Mouse (Mus musculus) midbrain, embryonic 13.5 days (tissue): ENCODE results near the gene St3gal4. TPM values are rescaled to one million over a fixed set of nuclear protein-coding genes. Genes with fewer than 3 reads are reported as not detected.
"Not testable (repeated sequence)": the region's sequence is repeated elsewhere in the genome, so short reads cannot be mapped to it uniquely, and the experiment has no call there.

Source experiments
- ATAC-seq: fragments of 200-750 bp; cut with Nextera tagmentation; 2 replicates; pipeline ENCODE4 v1.8.0; 2017; ENCODE audit warnings: mild to moderate bottlenecking, moderate TSS enrichment, moderate library complexity
- H3K27ac ChIP-seq: fragments of 300-500 bp; sonication (generic); 2 replicates; pipeline ENCODE4 v1.5.1; 2015; ENCODE audit warnings: inconsistent platforms, mild to moderate bottlenecking, moderate library complexity
- H3K27me3 ChIP-seq: fragments of 300-500 bp; sonication (generic); 2 replicates; pipeline ENCODE4 v1.6.1; 2015; ENCODE audit warnings: mild to moderate bottlenecking, inconsistent platforms
- H3K36me3 ChIP-seq: fragments of 300-500 bp; sonication (generic); 2 replicates; pipeline ENCODE4 v1.6.1; 2015; ENCODE audit warnings: mild to moderate bottlenecking, inconsistent platforms
- H3K4me1 ChIP-seq: fragments of 300-500 bp; sonication (generic); replicated peaks from 2 replicates; pipeline ENCODE4 v1.6.1; 2015; ENCODE audit warnings: inconsistent platforms
- H3K4me2 ChIP-seq: fragments of 300-500 bp; sonication (generic); replicated peaks from 2 replicates; pipeline ENCODE4 v1.6.1; 2015; ENCODE audit warnings: moderate library complexity, mild to moderate bottlenecking, inconsistent platforms
- H3K4me3 ChIP-seq: fragments of 300-500 bp; sonication (generic); replicated peaks from 2 replicates; pipeline ENCODE4 v1.5.1; 2015; ENCODE audit warnings: mild to moderate bottlenecking, inconsistent platforms
- H3K9ac ChIP-seq: fragments of 300-500 bp; sonication (generic); replicated peaks from 2 replicates; pipeline ENCODE4 v1.6.1; 2015; ENCODE audit warnings: mild to moderate bottlenecking, inconsistent platforms
- H3K9me3 ChIP-seq: fragments of 300-500 bp; sonication (generic); 2 replicates; pipeline ENCODE4 v1.6.1; 2016; ENCODE audit warnings: mild to moderate bottlenecking, inconsistent platforms
- WGBS: fragments of 180-500 bp; shearing (Covaris S2); methylation state at CpG from one replicate; pipeline ENCODE4 v1.1.7; 2015; 5-methylcytosine and 5-hydroxymethylcytosine counted together
- polyA plus RNA-seq: library from polyadenylated mRNA; unstranded; fragments of >200 nt; fragmentation: Nextera tagmentation; extraction: Ambion mirVana; gene quantifications from 2 replicates; pipeline ENCODE4 v1.2.1, GENCODE M21; 2015

Gene St3gal4
- polyA plus RNA-seq, 1 experiment from 2014 or later = 8.3 TPM

DNA sequence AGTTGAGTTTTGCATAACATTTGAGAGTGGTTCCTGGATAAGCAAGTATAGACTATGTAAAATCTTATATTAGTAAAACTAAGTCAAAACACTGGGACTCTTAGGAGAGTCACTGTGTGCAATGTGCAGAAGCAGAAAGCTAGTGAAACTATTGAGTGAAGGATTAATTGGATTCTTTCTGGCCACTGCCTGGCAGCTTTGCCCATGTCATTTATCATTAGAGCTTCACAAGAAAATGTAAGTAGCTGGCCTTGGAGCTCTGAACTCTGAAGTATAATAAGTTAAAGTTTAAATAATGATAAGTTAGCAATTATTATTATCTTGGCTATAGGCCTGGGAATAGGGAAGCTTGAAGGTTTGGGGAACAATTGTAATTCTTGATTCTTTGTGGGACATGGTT lies 29.8 kb upstream of the St3gal4 start:
- H3K9ac ChIP-seq, H3K9me3 ChIP-seq, H3K27me3 ChIP-seq, H3K36me3 ChIP-seq, H3K4me2 ChIP-seq, H3K27ac ChIP-seq, H3K4me1 ChIP-seq, H3K4me3 ChIP-seq, ATAC-seq: not testable (repeated sequence)

- not testable (repeated sequence) for H3K27ac ChIP-seq, ATAC-seq, H3K9ac ChIP-seq, H3K4me2 ChIP-seq, H3K36me3 ChIP-seq, H3K4me1 ChIP-seq, H3K9me3 ChIP-seq, H3K4me3 ChIP-seq, H3K27me3 ChIP-seq
- 95% methylated on average over 14 of the region's 14 CpGs for WGBS
These were observed 28.2 kb upstream of the St3gal4 start for GRCm38 (mm10) chr9:35147261-35147660.

- Histone ChIP-seq H3K9ac (no peak overlapping the region), H3K4me3 (no peak overlapping the region), H3K27me3 (no peaks in the 10 kb centered on the region), H3K27ac (no peak overlapping the region), H3K4me2 (no peak overlapping the region), H3K9me3 (no peaks in the 10 kb centered on the region), H3K36me3 (no peaks in the 10 kb centered on the region), H3K4me1 (no peaks in the 10 kb centered on the region)
- 82% methylated on average over 1 of the region's 1 CpGs for WGBS
- no peak for ATAC-seq
These were observed 26.8 kb upstream of the St3gal4 start for GRCm38 (mm10) chr9:35145829-35146228.

DNA sequence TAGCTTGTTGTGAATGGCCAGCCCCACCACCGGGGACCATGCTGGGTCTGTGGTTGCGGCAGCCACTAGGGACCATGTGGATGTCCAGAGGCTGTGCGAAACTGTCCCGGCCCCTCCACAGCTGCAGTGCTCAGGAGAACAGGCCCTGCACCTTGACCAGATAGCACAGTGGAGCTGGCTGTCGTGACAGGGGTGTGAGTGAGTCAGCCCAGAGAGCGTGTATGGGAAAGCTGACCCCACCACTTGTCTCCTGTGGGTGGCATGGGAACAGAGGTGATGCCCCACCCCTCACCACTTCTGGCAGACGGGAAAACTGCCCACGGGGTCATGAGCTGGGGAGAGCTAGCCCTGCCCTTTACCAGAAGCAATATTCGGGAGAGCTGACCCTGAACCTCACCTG lies 26.1 kb upstream of the St3gal4 start:
- peak; percentile 27; the same call in 1 of the 2 replicates for ATAC-seq
- no peaks in the 10 kb centered on the region for H3K36me3 ChIP-seq
- H3K4me1 ChIP-seq = no peaks in the 10 kb centered on the region
- no peak overlapping the region for H3K4me2 ChIP-seq
- no peak overlapping the region for H3K9ac ChIP-seq
- no peaks in the 10 kb centered on the region for H3K9me3 ChIP-seq
- no peak overlapping the region for H3K27ac ChIP-seq
- H3K27me3 ChIP-seq = no peaks in the 10 kb centered on the region
- 89% methylated on average over 9 of the region's 9 CpGs for WGBS
- no peak overlapping the region for H3K4me3 ChIP-seq

DNA sequence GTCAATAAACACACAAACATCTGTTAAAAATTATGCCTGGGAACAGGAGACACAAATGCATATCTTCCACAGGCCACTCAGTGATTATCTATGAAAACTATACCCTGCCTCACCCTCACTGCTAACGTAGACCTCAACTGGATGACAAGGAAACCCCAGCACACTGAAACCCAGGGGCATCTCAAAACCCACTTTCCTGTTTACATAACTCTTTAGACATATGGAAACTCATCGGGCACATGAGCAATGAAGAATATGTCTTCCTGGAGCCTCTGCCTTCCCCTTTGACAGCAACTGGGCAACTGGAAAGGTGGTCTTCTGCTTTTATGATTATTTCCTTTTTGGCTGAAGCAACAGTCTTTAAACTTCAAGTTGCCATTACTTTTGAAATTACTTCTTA lies 23.2 kb upstream of the St3gal4 start:
- no peaks in the 10 kb centered on the region for H3K36me3 ChIP-seq
- H3K9ac ChIP-seq = no peak overlapping the region
- no peaks in the 10 kb centered on the region for H3K27me3 ChIP-seq
- 95% methylated on average over 2 of the region's 2 CpGs for WGBS
- no peak overlapping the region for H3K4me2 ChIP-seq
- H3K9me3 ChIP-seq = no peaks in the 10 kb centered on the region
- no peak for ATAC-seq
- no peaks in the 10 kb centered on the region for H3K4me1 ChIP-seq
- no peak overlapping the region for H3K4me3 ChIP-seq
- H3K27ac ChIP-seq = no peak overlapping the region

GRCm38 (mm10) chr9:35139231-35139744 lies 20.2 kb upstream of the St3gal4 start:
- Histone ChIP-seq H3K9ac (no peak overlapping the region), H3K9me3 (no peaks in the 10 kb centered on the region), H3K4me1 (no peaks in the 10 kb centered on the region), H3K36me3 (peaks cover 4% of the 10 kb centered on the region; the same call in 1 of the 2 replicates), H3K4me3 (no peak overlapping the region), H3K27ac (no peak overlapping the region), H3K27me3 (no peaks in the 10 kb centered on the region), H3K4me2 (no peak overlapping the region)
- ATAC-seq = no peak
- WGBS = 84% methylated on average over 5 of the region's 5 CpGs

DNA sequence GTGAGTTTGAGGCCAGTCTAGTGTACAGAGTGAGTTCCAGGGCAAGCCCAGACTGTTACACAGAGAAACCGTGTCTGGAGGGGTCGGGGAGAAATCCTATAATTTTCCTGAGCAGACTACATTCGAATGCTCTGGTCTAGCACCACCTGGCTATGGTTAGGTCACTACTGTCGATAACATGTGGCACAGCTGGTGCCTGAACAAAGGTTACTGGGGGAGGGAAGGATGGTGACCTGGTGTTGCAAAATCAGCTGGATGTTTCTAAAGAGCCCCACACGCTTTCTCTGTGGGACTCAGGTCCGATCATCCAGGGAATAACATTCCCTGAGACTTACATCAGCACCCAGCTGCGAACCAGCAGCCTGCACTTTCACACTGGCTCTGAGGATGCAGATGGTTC lies 19.0 kb upstream of the St3gal4 start:
- Histone ChIP-seq H3K27ac (no peak overlapping the region), H3K9ac (no peak overlapping the region), H3K36me3 (peaks cover 4% of the 10 kb centered on the region; the same call in 1 of the 2 replicates), H3K4me1 (no peaks in the 10 kb centered on the region), H3K9me3 (no peaks in the 10 kb centered on the region), H3K4me2 (no peak overlapping the region), H3K4me3 (no peak overlapping the region), H3K27me3 (no peaks in the 10 kb centered on the region)
- WGBS = 82% methylated on average over 7 of the region's 7 CpGs
- no peak for ATAC-seq

DNA sequence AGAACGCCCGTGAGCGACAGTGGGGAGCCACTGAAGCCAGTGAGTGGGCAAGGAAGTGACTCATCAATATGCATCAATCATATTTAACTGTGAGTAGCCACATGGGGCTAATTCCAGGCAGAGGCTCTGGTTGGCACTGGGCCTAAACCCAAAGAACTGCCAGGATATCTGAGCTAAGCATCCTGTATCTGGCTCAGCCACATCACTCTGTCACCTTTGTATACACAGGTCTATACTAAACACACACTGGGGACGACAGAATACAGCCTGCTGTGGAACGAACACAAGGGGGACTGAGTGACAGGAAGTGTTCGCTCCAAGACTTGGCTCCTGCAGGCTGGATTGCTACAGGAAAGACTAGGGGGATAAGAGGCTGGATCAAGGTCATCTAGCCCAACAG lies 16.5 kb upstream of the St3gal4 start:
- Histone ChIP-seq H3K27ac (no peak overlapping the region), H3K36me3 (peaks cover 4% of the 10 kb centered on the region; the same call in 1 of the 2 replicates), H3K9me3 (no peaks in the 10 kb centered on the region), H3K9ac (no peak overlapping the region), H3K4me2 (no peak overlapping the region), H3K27me3 (no peaks in the 10 kb centered on the region), H3K4me1 (no peaks in the 10 kb centered on the region), H3K4me3 (no peak overlapping the region)
- ATAC-seq = no peak
- WGBS = 72% methylated on average over 6 of the region's 6 CpGs

- peaks cover 17% of the 10 kb centered on the region for H3K36me3 ChIP-seq
- H3K9ac ChIP-seq = no peak overlapping the region
- ATAC-seq = 0 out of 2 replicates have a peak, but pooled peaks have one; percentile 6
- no peaks in the 10 kb centered on the region for H3K4me1 ChIP-seq
- no peak overlapping the region for H3K4me2 ChIP-seq
- H3K4me3 ChIP-seq = no peak overlapping the region
- no peaks in the 10 kb centered on the region for H3K27me3 ChIP-seq
- no peak overlapping the region for H3K27ac ChIP-seq
- H3K9me3 ChIP-seq = no peaks in the 10 kb centered on the region
- 88% methylated on average over 16 of the region's 16 CpGs for WGBS
These were observed 12.7 kb upstream of the St3gal4 start for GRCm38 (mm10) chr9:35131637-35132397.

- H3K4me2 ChIP-seq = no peak overlapping the region
- ATAC-seq = no peak
- peaks cover 40% of the 10 kb centered on the region for H3K36me3 ChIP-seq
- no peak overlapping the region for H3K9ac ChIP-seq
- H3K4me1 ChIP-seq = no peaks in the 10 kb centered on the region
- no peak overlapping the region for H3K4me3 ChIP-seq
- H3K9me3 ChIP-seq = no peaks in the 10 kb centered on the region
- WGBS = 89% methylated on average over 9 of the region's 9 CpGs
- H3K27ac ChIP-seq = no peak overlapping the region
- no peaks in the 10 kb centered on the region for H3K27me3 ChIP-seq
These were observed 9.9 kb upstream of the St3gal4 start for GRCm38 (mm10) chr9:35128995-35129418.

- 91% methylated on average over 3 of the region's 3 CpGs for WGBS
- H3K4me3 ChIP-seq = no peak overlapping the region
- no peak overlapping the region for H3K9ac ChIP-seq
- H3K27ac ChIP-seq = no peak overlapping the region
- peaks cover 40% of the 10 kb centered on the region for H3K36me3 ChIP-seq
- H3K4me1 ChIP-seq = no peaks in the 10 kb centered on the region
- no peak for ATAC-seq
- no peaks in the 10 kb centered on the region for H3K27me3 ChIP-seq
- no peaks in the 10 kb centered on the region for H3K9me3 ChIP-seq
- no peak overlapping the region for H3K4me2 ChIP-seq
These were observed 9.5 kb upstream of the St3gal4 start for GRCm38 (mm10) chr9:35128564-35128963.

GRCm38 (mm10) chr9:35127561-35127960 lies 8.5 kb upstream of the St3gal4 start:
- no peaks in the 10 kb centered on the region for H3K9me3 ChIP-seq
- WGBS = 95% methylated on average over 5 of the region's 5 CpGs
- no peak overlapping the region for H3K4me2 ChIP-seq
- no peaks in the 10 kb centered on the region for H3K27me3 ChIP-seq
- ATAC-seq = no peak
- no peak overlapping the region for H3K4me3 ChIP-seq
- H3K27ac ChIP-seq = no peak overlapping the region
- no peaks in the 10 kb centered on the region for H3K4me1 ChIP-seq
- peaks cover 40% of the 10 kb centered on the region for H3K36me3 ChIP-seq
- no peak overlapping the region for H3K9ac ChIP-seq

- H3K9me3 ChIP-seq = no peaks in the 10 kb centered on the region
- 94% methylated on average over 6 of the region's 6 CpGs for WGBS
These were observed 8.1 kb upstream of the St3gal4 start for GRCm38 (mm10) chr9:35127147-35127546.

More at GRCm38 (mm10) chr9:35127147-35127546, 8.1 kb upstream of the St3gal4 start:
- Histone ChIP-seq H3K36me3 (peaks cover 40% of the 10 kb centered on the region), H3K27ac (no peak overlapping the region), H3K27me3 (no peaks in the 10 kb centered on the region), H3K4me2 (no peak overlapping the region), H3K4me1 (no peaks in the 10 kb centered on the region), H3K9ac (no peak overlapping the region), H3K4me3 (no peak overlapping the region)
- no peak for ATAC-seq
